Mouse (Mus musculus): Measurements from ENCODE around the gene Cmya5. TPM values are rescaled to one million over a fixed set of nuclear protein-coding genes. Genes with fewer than 3 reads are reported as not detected.

Gene Cmya5
- polyA plus RNA-seq (2012): not detected in 2 replicates

DNA sequence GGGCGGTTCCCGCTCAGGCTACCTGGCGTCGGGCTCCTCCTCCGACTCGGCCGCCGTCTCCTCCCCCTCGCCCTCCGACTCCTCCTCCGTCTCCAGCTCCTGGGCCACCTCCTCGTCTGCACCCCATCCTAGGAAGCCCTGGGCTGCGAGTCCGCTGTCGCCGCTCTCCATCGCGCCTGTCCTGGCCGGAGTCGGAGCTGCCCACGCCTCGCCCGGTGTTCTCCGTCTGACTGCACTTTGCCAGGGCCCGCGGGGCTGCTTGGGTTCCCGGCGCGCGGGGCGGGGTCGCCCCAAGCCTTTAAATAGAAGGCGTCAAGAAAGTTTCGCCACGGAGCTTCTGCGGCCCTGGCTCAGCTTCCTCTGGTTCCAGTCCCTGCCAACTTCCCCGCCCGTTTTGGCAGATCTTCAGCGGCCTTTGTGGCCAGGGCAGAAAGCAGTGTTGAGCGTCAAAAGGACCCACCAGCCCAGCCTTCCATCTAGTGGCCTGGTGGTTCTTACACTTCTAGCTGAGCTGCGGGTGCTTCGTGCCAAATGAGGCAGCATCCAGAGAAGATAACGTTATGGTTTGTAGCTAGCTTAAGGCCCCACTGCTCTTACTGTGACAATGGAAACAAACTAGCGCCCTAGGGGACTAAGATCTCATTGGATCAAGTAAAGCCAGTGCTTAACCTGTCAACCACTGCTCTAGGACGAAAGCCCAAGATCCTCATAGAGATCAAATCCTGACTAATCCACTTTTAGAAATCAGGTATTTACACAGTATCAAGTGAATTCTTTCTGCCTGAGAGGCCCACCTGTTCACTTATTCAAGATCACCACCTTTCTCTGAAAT lies at the start of gene Cmya5:
Gene Cmya5, minus strand, starts transcription at position 389 of the 832 bp plus-strand sequence.
- TF ChIP-seq GATA1 (IDR thresholded peaks at IDR 0.05; ENCODE audit: low read length): no peak

DNA sequence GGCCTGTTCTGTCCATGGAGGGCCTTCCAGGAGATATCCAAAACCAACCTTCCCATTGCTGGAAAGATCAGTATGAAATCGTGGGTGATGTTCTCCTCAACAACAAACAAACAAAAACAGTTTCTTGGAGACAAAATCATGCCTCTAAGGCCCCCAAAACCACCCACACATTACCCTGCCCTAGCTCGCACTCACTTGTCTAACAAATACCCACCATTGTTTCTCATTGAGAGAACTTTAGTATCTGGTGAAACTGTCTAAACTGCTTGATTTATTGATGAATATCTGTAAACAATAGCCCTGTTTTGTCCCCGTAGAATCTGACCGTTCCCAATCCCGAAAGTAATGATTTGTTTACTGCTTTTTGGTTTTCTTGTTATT lies 48.1 kb upstream of the Cmya5 start:
- no peak for TF ChIP-seq GATA1 (IDR thresholded peaks at IDR 0.05; ENCODE audit: low read length)

DNA sequence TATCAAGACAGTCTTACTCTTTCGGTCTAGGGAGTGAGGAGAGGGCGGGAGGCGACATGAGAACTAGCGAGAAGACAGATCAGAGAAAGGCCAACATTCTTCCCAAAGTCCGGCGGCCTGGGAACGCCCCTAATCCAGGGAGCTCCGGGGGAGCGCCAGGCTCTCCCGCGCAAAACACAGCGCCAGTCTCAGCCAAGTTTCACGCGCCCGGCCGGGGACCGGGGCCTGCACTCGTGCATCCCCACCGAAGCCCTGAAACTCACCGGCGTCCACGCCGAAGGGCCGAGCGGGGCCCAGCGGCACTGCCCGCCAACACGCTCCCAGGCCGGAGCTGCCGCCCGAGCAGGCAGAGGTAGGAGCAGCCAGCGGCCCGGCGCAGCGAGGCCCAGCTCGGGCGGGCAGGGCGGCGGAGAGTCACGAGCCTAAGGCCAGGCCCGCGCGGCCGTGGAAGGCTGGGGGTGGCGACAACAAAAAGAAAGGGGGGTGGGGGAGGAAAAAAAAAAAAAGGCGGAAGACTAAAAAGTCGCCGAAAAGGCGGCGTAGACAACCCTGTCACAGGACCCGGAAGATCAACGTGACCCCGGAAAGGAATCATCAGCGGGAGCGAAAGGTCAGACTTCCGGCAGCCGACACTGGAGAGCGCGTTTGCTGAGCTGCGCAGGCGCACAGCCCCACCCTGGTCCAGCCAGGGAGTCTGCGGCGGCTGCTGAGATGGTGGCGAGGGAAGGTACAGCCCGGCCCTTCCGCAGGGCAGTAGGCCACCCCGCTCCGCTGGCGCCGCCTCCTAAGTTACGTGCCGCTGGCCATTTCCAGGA lies 47.5 kb upstream of the Cmya5 start, which contains the start of gene Tent2:
Gene Tent2, minus strand, starts transcription at position 555 of the 815 bp plus-strand sequence.
- TF ChIP-seq GATA1 (IDR thresholded peaks at IDR 0.05; ENCODE audit: low read length): no peak

DNA sequence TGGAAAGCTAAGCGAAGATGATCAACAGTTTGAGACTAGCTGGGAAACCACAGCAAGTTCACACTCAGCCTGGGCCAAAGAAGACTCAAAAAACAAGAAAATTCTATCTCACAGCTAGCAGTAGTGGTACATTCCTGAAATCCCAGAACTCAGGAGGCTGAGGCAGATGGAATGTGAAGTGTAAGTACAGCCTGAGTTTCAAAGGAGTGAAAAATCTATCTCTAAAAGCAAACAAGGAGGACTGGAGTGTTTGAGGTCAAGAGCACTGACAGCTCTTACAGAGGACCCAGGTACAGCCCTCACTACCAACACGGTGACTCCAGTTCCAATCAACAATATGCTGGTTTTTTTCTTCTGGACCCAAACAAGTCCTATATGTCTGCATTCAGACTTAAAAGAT lies 44.9 kb upstream of the Cmya5 start:
- no peak for TF ChIP-seq GATA1 (IDR thresholded peaks at IDR 0.05; ENCODE audit: low read length)

DNA sequence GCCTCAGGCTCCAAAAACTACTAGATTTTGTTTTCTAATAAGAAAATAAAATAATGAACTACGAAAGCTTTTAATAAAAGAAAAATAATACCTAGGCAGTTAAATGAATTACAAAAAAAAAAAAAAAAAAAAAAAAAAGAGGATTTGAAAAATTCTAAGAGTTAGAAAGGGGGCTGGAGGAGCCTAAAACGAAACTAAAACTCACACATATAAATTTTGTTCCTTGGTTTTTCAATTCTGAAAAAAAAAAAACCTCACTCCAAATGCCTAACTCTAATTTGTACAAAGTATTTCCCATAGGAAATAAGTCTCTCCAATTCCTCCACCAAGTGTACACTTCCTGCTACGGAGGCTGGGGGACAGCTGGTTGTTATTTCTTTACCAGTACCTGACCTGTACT lies 44.2 kb upstream of the Cmya5 start:
- TF ChIP-seq GATA1 (IDR thresholded peaks at IDR 0.05; ENCODE audit: low read length): no peak

DNA sequence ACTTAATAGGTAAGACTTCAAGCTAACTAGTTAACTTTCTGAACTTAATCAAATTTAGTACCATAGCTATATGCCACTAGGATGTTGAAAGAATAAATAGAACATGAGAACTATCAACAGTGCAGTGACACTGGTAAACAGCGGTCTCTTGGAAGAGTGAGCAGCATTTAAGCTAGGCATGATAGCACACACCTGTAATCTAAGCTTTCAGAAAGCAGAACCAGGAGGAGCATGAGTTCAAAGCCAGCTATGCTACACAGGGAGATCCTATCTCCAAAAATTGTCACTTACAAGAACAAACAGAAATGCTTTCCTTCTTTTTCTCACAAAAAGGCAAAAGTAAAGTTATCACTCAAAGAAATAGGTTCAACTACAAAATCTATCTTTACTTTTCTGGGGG lies 35.8 kb upstream of the Cmya5 start:
- TF ChIP-seq GATA1 (IDR thresholded peaks at IDR 0.05; ENCODE audit: low read length): no peak

DNA sequence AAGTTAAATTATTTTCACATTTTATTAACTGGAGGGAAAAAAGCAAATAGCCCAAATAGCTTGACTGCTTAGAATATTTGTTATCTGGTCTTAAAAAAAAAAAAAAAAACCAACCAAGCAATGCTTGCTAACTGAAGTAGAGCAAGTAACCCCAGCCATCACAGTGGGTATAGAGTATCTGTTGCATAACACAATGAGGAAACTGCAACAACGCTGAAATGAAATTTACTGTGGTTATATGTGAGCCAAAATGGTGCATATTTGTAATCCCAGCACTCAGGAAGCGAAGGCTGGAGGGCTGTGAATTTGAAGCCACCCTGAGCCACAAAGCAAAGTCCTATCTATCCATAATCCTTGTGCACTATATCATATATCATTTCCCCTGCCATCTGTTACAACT lies 35.0 kb upstream of the Cmya5 start:
- no peak for TF ChIP-seq GATA1 (IDR thresholded peaks at IDR 0.05; ENCODE audit: low read length)

DNA sequence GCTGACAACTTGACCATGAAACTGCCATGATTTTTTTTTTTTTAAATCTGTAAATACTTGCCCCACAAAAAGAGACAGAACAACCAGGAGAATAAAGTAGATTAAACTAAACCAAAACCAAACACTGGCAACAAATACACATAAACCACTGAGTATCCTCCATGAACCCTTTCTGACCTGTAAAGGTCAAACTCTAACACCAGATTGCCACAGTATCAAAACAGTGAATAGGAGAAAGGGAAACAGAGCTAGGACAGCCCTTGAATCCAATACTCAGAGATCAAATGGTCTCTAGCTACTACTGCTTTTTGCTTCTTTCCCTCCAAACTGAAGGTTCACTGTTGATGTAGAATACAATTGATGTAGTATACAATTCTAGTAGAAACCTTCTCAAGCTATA lies 33.0 kb upstream of the Cmya5 start:
- TF ChIP-seq GATA1 (IDR thresholded peaks at IDR 0.05; ENCODE audit: low read length): no peak

DNA sequence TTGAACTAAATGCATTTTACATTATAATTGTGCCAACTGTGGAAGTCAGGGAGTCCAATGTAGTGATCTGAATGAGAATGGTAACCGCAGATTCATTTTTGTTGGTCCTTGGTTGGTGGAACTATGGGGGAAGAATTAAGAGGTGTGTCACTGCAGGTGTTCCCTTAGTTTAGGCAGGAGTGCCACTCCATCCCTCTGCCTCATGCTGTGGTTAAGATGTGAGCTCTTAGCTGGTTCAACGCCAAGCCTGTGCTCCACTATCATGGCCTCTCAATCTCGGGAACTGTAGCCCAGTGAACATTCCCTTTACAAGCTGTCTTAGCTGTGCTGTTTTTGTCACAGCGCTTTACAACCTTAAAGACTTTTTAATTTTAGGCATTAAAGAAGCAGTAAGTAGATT lies 18.8 kb upstream of the Cmya5 start:
- no peak for TF ChIP-seq GATA1 (IDR thresholded peaks at IDR 0.05; ENCODE audit: low read length)

DNA sequence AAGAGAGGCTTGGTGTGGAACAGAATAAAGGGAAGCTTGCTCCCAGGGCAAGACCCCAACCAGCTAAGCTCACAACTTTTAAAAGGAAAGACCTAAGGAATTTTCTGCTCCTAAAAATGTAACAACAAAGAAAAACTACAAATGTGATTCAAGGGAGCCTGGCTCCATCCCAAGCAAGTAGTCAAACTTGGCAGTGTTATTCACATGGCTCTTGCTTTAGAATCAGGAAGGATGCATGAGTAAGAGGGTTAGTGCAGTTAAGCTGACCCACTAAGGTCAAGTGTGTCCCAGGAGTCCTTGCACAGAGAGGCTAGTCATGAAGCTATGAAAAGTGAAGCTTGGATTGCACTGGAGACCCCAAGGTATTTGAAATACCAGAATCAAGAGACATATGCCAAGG lies 17.9 kb upstream of the Cmya5 start:
- TF ChIP-seq GATA1 (IDR thresholded peaks at IDR 0.05; ENCODE audit: low read length): no peak

DNA sequence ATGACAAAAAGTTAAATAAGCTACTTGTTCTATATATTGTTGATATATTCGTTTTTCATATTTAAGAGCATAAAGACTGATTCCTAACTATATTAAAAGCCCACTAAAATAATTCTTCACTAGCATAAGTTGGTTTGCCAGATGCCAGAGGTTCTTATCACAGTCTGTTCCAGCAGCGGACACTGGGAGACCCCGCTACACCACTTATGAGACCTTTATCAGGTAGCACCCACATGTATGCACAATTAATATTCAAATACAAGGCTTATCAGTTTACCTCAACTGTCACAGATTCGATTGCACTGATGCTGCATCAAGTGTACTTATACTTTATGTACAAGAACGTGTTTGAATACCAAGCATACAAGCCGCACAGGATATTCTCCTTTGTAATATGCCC lies 13.7 kb upstream of the Cmya5 start:
- TF ChIP-seq GATA1 (IDR thresholded peaks at IDR 0.05; ENCODE audit: low read length): no peak

DNA sequence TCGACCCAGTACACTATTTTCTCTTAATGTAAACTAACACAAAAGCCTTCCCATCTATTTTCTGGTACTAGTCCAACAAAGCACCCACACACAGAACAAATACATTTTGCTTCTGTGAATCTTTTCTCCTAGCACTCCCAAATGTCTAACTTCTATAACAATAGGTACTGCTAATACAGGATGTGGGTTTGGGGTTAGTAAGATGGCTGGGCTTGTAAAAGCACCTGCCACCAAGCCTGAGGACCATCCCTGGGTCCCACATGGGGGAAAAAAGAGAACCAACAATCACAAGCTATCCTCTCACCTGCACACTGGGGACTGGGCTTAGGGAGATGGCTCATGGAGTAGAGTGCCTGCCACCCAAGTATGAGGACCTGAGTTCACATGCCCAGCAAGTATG lies 8.8 kb upstream of the Cmya5 start:
- TF ChIP-seq GATA1 (IDR thresholded peaks at IDR 0.05; ENCODE audit: low read length): no peak

DNA sequence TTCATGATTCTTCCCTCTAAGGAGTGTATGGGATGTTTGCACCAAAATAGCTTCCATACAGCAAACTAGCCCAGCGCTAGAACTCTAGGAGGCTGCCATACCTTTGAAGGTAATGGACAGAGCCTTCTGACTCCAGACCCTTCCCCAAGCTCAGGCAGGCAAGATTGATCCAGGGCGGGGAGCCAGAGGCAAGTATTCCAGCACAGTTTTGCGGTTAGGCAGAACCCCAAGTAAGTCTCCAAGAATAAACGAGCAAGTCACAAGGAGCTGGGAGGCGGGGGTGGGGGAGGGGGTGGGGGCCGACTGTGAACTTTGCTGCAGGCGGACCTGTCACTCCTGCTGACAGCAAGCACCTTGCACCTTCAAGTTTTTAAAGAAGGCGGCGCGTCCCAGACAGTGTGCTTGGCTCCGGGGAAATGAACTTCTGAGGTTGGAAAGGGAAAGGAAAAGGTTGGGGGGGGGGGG lies 673 bp downstream of the Cmya5 start:
- no peak for TF ChIP-seq GATA1 (IDR thresholded peaks at IDR 0.05; ENCODE audit: low read length)

DNA sequence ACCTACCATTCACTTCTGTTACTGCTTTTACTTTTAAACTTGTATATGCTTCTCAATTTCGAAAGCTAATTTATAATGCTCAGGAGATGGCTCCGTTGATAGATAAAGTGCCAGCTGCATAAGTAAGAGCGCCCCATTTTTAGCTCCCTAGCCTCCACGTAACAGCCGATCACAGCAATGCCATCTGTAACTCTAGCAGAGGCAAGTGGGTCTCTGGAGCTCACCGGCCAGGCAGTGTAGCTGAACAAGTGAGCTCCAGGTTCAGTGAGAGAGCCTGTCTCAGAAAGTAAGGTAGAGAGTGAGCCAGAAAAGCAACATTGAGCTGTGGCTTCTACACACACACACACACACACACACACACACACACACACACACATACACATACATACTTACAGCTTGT lies 3.3 kb downstream of the Cmya5 start:
- no peak for TF ChIP-seq GATA1 (IDR thresholded peaks at IDR 0.05; ENCODE audit: low read length)

DNA sequence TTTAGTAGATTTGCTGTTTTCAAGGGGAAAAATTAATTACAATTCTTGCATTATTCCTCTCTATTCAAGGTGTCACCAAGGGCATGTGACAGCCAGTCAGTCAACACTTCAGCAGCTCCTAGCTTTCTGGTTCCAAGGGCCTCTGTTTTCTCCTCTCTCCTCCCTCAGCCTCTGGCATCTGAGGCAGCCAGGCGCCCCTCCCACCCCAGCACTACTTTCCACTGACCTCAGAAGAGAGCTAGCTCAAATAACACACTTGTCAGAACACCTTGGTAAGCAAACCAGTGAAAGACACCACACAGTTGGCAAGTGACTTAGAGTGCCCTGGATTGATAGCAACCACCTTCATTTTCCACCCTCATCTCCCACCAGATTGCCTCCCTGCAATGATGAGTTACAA lies 6.5 kb downstream of the Cmya5 start:
- no peak for TF ChIP-seq GATA1 (IDR thresholded peaks at IDR 0.05; ENCODE audit: low read length)

DNA sequence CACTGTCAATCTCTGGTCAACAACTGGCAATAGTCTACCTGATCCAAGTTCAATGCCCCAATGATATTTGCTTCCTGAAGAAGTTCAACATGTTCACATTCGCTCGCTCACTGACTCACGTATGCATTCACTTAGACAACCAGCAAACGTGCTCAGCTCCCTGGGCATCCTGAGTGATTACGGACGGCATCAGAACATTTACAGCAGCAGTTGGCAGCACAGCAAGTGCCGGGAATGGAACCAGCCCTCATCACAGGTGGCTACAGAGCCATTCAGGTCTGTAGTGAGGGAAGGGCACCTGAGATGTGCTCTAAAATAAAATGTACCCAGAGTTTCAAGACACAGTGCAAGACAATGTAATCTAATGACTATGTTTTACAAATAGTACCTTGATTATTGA lies 7.4 kb downstream of the Cmya5 start:
- TF ChIP-seq GATA1 (IDR thresholded peaks at IDR 0.05; ENCODE audit: low read length): no peak

DNA sequence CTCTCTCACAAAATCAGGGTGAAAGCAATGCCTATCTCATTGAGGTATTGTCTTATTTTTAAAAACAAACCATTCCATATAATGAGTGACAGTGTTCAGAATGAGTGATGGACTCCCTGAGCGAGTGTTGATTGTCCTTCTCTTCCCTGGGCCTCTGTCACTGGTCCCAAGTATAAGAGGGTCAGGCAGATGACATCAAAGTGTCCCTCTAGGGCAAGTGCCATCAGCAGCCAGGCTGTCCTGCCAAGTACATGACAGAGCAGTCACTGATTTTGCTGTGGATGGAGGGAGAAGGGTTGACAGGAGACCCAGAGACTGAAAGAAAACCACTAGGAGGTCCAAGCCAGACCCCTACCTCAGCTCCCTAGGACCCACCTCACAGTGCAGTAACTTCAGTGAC lies 8.3 kb downstream of the Cmya5 start:
- TF ChIP-seq GATA1 (IDR thresholded peaks at IDR 0.05; ENCODE audit: low read length): no peak

Data from G1E-ER4 (cell line).